Mouse (Mus musculus) olfactory bulb, adult 2 months (tissue): ENCODE results near the gene Coq8b.

ENCODE experiments used
- CTCF ChIP-seq: fragments of 200-500 bp; IDR thresholded peaks from 2 replicates; pipeline ENCODE4 v1.5.1; 2012; ENCODE audit warnings: low read depth, mild to moderate bottlenecking, low read length, moderate library complexity; ENCODE audit not compliant: insufficient read depth
- POLR2A ChIP-seq: fragments of 200-500 bp; IDR thresholded peaks from 2 replicates; pipeline ENCODE4 v1.6.1; 2012; ENCODE audit warnings: mild to moderate bottlenecking, low read depth, low read length, moderate library complexity; ENCODE audit not compliant: insufficient read depth

DNA sequence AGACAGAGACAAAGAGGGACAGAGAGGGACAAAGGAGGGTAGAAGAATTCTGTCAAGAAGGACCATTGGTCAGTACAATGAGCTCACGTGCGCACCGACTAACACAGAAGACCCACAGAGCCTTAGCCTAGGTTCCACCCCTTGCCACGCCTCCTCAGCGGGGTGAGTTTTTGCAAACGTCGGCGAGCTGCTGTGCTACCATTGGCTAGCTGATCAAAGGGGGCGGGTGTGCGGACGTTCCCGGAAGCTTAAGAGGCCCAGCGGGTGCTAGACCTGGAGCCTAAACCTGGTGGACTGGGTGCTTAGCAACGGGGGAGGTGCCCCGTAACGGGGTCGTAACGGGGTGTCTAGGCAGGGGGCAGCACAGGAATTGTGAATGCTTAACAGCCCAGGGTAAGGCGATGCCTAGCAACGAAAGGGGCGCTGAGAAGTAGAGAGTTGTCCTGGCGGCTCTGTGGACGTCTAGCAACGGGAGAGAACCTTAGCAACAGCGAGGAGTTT lies at the start of gene Coq8b:
- TF ChIP-seq CTCF, result no peak
- TF ChIP-seq POLR2A, result peak; percentile 57
